Mouse (Mus musculus): ENCODE measurements at regions not wholly inside any gene's neighbourhood (a gene's known extent, or its start where the extent isn't known, plus 50 kb on each side); places are given as distances from the start of the nearest gene placed in this dataset.

DNA sequence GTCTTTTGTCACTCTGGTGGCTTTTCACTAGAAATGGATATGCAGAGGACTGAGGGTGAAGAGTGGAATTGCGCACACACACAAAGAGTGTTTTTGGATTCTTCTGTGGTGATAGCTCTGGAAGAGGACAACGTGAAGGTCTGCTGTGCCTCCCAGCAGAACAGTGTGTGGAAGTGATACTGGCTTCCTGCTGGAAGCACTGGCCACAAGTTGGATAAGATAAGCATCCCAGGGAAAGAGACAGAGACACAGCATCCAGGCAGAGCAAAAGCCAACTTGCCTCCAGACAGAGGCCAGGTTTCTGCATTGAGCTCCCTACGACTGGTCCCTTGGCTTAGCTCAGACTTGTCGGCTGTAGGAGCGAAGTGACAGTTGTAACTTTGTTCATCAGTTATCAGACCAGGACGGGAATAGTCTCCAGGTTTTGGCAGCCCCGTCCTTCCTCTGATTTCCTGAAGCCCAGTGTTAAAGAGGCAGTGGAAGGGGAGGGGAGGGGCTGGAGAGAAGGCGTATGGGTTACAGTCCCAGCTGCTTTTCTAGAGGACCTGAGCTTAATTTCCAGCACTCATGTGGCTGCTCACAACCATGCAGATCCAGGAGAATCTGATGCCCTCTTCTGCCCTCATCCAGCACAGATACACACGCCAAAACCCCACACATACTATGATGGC, 89.2 kb downstream of the Tmem170b start:
- no peak for ATAC-seq (replicated peaks; ENCODE audit: low FRiP score, low TSS enrichment, low read depth)
- 70% methylated on average over 9 of the region's 9 CpGs for WGBS
- H3K9me3 ChIP-seq (ENCODE audit: control insufficient read depth, low read length) = no peaks in the 10 kb centered on the region
- no peaks in the 10 kb centered on the region; the same call in none of the 2 replicates for H3K4me1 ChIP-seq (replicated peaks; ENCODE audit: control insufficient read depth, insufficient read depth, low read length)
- H3K27ac ChIP-seq (ENCODE audit: low read depth) = no peak overlapping the region
- H3K4me3 ChIP-seq (ENCODE audit: low read depth, low read length) = no peak overlapping the region
- no peaks in the 10 kb centered on the region for H3K36me3 ChIP-seq (ENCODE audit: control insufficient read depth, insufficient read depth, low read length)
- no peaks in the 10 kb centered on the region for H3K27me3 ChIP-seq (replicated peaks; ENCODE audit: control insufficient read depth, insufficient read depth, low read length)
- no peak overlapping the region for H3K4me2 ChIP-seq (ENCODE audit: low read length)
- DNase-seq (ENCODE audit: low spot score) = no peak
- H3K9ac ChIP-seq (ENCODE audit: low read length) = no peak overlapping the region

DNA sequence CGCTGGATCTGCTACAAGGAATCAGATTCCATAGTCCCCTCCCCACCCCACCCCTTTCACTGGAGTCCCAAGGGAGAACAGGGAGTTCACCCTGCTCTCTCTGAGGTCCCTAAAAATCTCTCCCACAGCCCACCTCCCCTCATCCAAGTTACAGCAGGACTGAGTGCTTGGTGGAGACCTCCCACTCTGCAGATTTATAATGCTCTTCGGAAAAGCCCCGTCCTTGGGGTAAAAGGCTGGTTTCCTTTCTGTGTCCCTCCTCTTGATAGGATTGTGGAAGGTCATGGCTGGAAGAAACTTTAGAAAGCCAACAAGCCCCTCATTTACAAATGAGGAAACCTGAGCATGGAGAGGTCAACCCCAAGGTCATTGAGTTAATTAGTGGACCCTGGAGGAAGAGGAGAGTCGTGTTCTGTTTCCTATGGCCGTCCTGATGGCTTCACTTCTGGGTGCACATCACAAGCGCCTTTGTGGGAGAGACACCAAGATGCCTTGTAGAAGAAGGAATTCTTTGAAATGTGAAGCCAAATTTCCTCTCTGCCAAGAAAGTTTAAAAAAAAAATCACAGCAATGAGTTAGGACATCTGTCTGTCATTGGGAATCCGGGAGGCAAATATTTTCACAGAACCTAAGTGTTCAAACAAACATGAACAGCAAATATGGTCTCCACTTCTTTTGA, 91.2 kb downstream of the Tmem170b start:
- ATAC-seq (replicated peaks; ENCODE audit: low FRiP score, low TSS enrichment, low read depth) = no peak
- 67% methylated on average over 7 of the region's 7 CpGs for WGBS

DNA sequence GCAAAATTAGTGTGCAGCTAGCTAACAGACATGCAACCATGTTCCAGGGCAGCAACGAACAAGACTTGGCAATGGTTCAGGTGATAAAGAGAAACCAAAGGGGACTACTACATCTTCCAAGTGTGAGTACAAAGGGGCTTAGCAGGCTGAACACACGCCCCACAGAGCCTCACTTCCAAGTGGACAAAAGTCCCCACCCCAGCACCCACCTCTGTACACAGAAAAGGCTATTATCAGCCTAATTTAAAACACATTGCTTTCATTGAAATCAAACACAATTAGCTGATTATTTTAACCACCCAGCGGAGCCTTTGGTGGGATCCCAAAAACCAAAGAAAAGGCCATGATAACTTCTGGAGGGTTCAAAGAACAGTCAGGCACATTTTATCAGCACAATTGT, 95.6 kb downstream of the Tmem170b start:
- no peaks in the 10 kb centered on the region for H3K9me3 ChIP-seq (ENCODE audit: control insufficient read depth, low read length)
- H3K36me3 ChIP-seq (ENCODE audit: control insufficient read depth, insufficient read depth, low read length) = no peaks in the 10 kb centered on the region
- WGBS = 73% methylated on average over 3 of the region's 3 CpGs
- DNase-seq (ENCODE audit: low spot score) = no peak
- no peaks in the 10 kb centered on the region for H3K27me3 ChIP-seq (replicated peaks; ENCODE audit: control insufficient read depth, insufficient read depth, low read length)
- no peak overlapping the region for H3K27ac ChIP-seq (ENCODE audit: low read depth)
- no peaks in the 10 kb centered on the region; the same call in 1 of the 2 replicates for H3K4me1 ChIP-seq (replicated peaks; ENCODE audit: control insufficient read depth, insufficient read depth, low read length)
- H3K4me3 ChIP-seq (ENCODE audit: low read depth, low read length) = no peak overlapping the region
- ATAC-seq (replicated peaks; ENCODE audit: low FRiP score, low TSS enrichment, low read depth) = no peak
- H3K4me2 ChIP-seq (ENCODE audit: low read length) = no peak overlapping the region
- H3K9ac ChIP-seq (ENCODE audit: low read length) = no peak overlapping the region

More for the DNA sequence above, 91.2 kb downstream of the Tmem170b start:
- no peak overlapping the region for H3K4me2 ChIP-seq (ENCODE audit: low read length)
- no peak overlapping the region for H3K4me3 ChIP-seq (ENCODE audit: low read depth, low read length)
- H3K9ac ChIP-seq (ENCODE audit: low read length) = no peak overlapping the region
- DNase-seq (ENCODE audit: low spot score) = no peak
- H3K9me3 ChIP-seq (ENCODE audit: control insufficient read depth, low read length) = no peaks in the 10 kb centered on the region
- H3K4me1 ChIP-seq (replicated peaks; ENCODE audit: control insufficient read depth, insufficient read depth, low read length) = no peaks in the 10 kb centered on the region; the same call in 1 of the 2 replicates
- no peak overlapping the region for H3K27ac ChIP-seq (ENCODE audit: low read depth)
- no peaks in the 10 kb centered on the region for H3K27me3 ChIP-seq (replicated peaks; ENCODE audit: control insufficient read depth, insufficient read depth, low read length)
- no peaks in the 10 kb centered on the region for H3K36me3 ChIP-seq (ENCODE audit: control insufficient read depth, insufficient read depth, low read length)

DNA sequence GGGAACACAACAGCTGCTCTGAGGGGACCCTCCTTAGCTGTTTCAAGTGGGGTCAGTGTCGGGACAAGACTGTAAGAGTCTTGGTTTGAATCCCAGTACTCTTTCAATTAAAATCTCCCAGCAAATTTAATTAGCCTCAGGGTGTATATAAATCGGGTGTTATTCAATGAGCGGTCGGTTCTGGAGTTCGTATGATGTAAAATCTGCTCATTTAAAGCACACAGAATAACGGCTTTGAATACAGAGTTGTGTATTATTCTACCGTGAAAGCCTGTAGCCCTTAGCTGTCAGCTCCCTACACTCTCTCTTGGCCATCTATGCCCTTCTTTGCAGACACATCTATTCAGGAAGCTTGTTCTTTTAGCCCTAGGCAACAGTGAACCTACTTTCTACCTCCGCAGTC, 96.1 kb downstream of the Tmem170b start:
- Histone ChIP-seq H3K4me1 (replicated peaks; ENCODE audit: control insufficient read depth, insufficient read depth, low read length) (no peaks in the 10 kb centered on the region; the same call in 1 of the 2 replicates), H3K27me3 (replicated peaks; ENCODE audit: control insufficient read depth, insufficient read depth, low read length) (no peaks in the 10 kb centered on the region), H3K36me3 (ENCODE audit: control insufficient read depth, insufficient read depth, low read length) (no peaks in the 10 kb centered on the region), H3K4me3 (ENCODE audit: low read depth, low read length) (no peak overlapping the region), H3K9ac (ENCODE audit: low read length) (no peak overlapping the region), H3K4me2 (ENCODE audit: low read length) (no peak overlapping the region), H3K9me3 (ENCODE audit: control insufficient read depth, low read length) (no peaks in the 10 kb centered on the region), H3K27ac (ENCODE audit: low read depth) (no peak overlapping the region)
- ATAC-seq (replicated peaks; ENCODE audit: low FRiP score, low TSS enrichment, low read depth) (no peak), DNase-seq (ENCODE audit: low spot score) (no peak)
- 79% methylated on average over 8 of the region's 8 CpGs for WGBS

DNA sequence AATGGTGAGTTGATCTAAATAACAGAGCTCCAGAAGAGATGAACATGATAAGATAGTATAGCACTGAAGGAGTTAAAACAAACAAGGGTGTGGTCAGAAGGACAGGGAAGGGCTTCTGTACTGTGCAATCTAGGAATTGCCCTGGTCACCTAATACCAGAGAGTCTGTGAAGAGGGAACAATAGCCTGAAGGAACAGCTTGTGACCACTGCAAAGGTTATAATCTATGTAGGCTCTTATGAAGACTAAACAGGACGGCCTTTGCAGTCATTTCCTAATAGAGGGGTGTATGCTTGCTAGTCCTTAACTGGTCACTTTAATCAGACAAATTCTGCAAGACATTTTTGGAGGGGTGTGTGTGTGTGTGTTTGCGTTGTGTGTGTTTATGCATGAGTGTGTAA, 97.5 kb downstream of the Tmem170b start:
- no peak for ATAC-seq (replicated peaks; ENCODE audit: low FRiP score, low TSS enrichment, low read depth)
- 75% methylated on average over 2 of the region's 2 CpGs for whole genome bisulfite sequencing
- H3K27ac ChIP-seq (ENCODE audit: low read depth) = no peak overlapping the region
- H3K4me3 ChIP-seq (ENCODE audit: low read depth, low read length) = no peak overlapping the region
- no peak overlapping the region for H3K4me2 ChIP-seq (ENCODE audit: low read length)
- DNase-seq (ENCODE audit: low spot score) = no peak
- H3K9ac ChIP-seq (ENCODE audit: low read length) = no peak overlapping the region
- H3K36me3 ChIP-seq (ENCODE audit: control insufficient read depth, insufficient read depth, low read length) = no peaks in the 10 kb centered on the region
- no peaks in the 10 kb centered on the region for H3K4me1 ChIP-seq (replicated peaks; ENCODE audit: control insufficient read depth, insufficient read depth, low read length)
- H3K27me3 ChIP-seq (replicated peaks; ENCODE audit: control insufficient read depth, insufficient read depth, low read length) = no peaks in the 10 kb centered on the region
- no peaks in the 10 kb centered on the region for H3K9me3 ChIP-seq (ENCODE audit: control insufficient read depth, low read length)

DNA sequence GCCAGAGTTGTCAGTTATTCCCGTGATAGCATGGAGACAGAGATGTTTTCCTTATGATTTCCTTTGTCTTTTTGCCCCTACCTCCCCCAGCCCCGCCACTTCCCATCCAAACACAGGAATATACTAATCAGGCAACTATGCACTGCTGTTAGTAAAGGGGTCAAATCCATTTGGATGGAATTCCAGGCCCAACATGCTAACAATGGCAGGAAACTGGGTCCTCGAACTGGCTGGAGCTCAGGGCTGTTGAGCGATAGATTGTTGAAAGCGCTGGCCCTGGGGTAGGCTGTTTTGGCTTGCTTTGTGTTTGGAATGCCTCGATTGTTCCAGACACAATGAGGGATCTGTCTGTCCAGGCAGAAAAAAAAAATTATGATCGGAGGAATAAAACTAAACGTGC, 97.9 kb downstream of the Tmem170b start:
- Histone ChIP-seq H3K4me3 (ENCODE audit: low read depth, low read length) (no peak overlapping the region), H3K36me3 (ENCODE audit: control insufficient read depth, insufficient read depth, low read length) (no peaks in the 10 kb centered on the region), H3K9ac (ENCODE audit: low read length) (no peak overlapping the region), H3K27me3 (replicated peaks; ENCODE audit: control insufficient read depth, insufficient read depth, low read length) (no peaks in the 10 kb centered on the region), H3K27ac (ENCODE audit: low read depth) (no peak overlapping the region), H3K9me3 (ENCODE audit: control insufficient read depth, low read length) (no peaks in the 10 kb centered on the region), H3K4me1 (replicated peaks; ENCODE audit: control insufficient read depth, insufficient read depth, low read length) (no peaks in the 10 kb centered on the region), H3K4me2 (ENCODE audit: low read length) (no peak overlapping the region)
- DNase-seq (ENCODE audit: low spot score) = no peak
- 68% methylated on average over 8 of the region's 8 CpGs for WGBS
- ATAC-seq (replicated peaks; ENCODE audit: low FRiP score, low TSS enrichment, low read depth) = no peak

DNA sequence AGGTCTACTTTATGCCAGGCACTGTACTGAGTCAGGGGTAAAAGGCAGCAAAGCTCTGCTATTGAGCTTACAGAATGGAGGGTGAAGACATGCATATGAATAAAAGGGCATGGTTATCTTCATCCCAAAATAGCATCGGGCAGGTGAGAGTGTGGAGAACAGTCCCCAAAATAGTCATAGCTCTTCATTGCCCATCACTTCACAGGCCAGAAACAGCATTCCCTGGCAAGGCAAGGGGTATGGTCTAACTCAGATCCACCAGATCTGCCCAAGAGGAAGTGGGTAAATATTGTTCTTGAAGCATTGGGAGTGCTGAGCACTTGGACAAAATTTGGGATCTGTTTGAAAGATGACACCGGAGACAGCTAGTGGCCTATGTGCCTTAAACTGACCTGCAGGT, 99.1 kb downstream of the Tmem170b start:
- H3K4me3 ChIP-seq (ENCODE audit: low read depth, low read length) = no peak overlapping the region
- H3K4me1 ChIP-seq (replicated peaks; ENCODE audit: control insufficient read depth, insufficient read depth, low read length) = no peaks in the 10 kb centered on the region
- no peak overlapping the region for H3K27ac ChIP-seq (ENCODE audit: low read depth)
- DNase-seq (ENCODE audit: low spot score) (no peak), ATAC-seq (replicated peaks; ENCODE audit: low FRiP score, low TSS enrichment, low read depth) (no peak)
- no peaks in the 10 kb centered on the region for H3K27me3 ChIP-seq (replicated peaks; ENCODE audit: control insufficient read depth, insufficient read depth, low read length)
- 94% methylated on average over 2 of the region's 2 CpGs for WGBS
- no peaks in the 10 kb centered on the region for H3K36me3 ChIP-seq (ENCODE audit: control insufficient read depth, insufficient read depth, low read length)
- H3K4me2 ChIP-seq (ENCODE audit: low read length) = no peak overlapping the region
- H3K9ac ChIP-seq (ENCODE audit: low read length) = no peak overlapping the region
- no peaks in the 10 kb centered on the region for H3K9me3 ChIP-seq (ENCODE audit: control insufficient read depth, low read length)

DNA sequence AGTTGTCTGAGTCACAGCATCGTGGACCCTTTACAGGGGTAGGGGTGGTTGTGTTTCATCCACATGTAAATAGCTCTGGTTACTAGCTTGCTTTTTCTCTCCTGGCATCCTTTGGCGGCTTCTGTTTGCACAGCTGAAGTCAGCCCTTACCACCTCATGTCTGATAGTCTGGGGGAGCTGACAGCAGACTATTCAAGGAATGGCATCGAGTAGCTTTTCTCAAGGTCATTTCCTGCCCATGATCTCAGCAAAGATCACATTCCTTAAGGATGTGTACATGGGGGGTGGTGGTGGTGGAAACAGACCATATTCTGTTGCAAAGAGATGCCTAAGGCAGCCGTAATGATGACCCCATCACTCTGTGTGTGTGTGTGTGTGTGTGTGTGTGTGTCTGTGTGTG, 99.9 kb downstream of the Tmem170b start:
- ATAC-seq (replicated peaks; ENCODE audit: low FRiP score, low TSS enrichment, low read depth) = no peak
- Histone ChIP-seq H3K9ac (ENCODE audit: low read length) (no peak overlapping the region), H3K27me3 (replicated peaks; ENCODE audit: control insufficient read depth, insufficient read depth, low read length) (no peaks in the 10 kb centered on the region), H3K36me3 (ENCODE audit: control insufficient read depth, insufficient read depth, low read length) (no peaks in the 10 kb centered on the region), H3K27ac (ENCODE audit: low read depth) (0 out of 2 replicates have a peak overlapping the region, but pooled peaks have one; percentile 11), H3K4me1 (replicated peaks; ENCODE audit: control insufficient read depth, insufficient read depth, low read length) (no peaks in the 10 kb centered on the region), H3K4me2 (ENCODE audit: low read length) (no peak overlapping the region), H3K9me3 (ENCODE audit: control insufficient read depth, low read length) (no peaks in the 10 kb centered on the region), H3K4me3 (ENCODE audit: low read depth, low read length) (no peak overlapping the region)
- WGBS = 34% methylated on average over 4 of the region's 4 CpGs
- no peak for DNase-seq (ENCODE audit: low spot score)

DNA sequence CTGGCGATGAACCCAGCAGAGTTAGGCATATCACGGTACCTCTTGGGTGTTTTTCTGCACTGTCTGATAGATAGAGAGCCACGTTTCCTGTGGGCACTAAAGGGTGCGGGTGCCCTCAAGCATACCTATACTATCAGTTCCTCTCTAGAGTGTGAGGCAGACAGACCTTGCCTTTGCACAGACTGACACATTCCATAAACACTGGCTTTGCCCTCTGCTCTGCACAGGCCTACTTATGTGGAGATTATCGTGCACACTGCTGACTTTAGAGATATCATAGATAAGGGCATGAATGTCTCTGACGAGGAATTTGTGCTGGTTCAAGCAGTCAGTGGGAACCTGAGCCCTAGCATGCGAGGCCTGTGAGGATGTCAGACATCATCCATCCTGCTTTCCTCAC, 102.1 kb downstream of the Tmem170b start:
- Histone ChIP-seq H3K4me2 (ENCODE audit: low read length) (no peak overlapping the region), H3K27ac (ENCODE audit: low read depth) (no peak overlapping the region), H3K4me3 (ENCODE audit: low read depth, low read length) (no peak overlapping the region), H3K4me1 (replicated peaks; ENCODE audit: control insufficient read depth, insufficient read depth, low read length) (no peaks in the 10 kb centered on the region), H3K9me3 (ENCODE audit: control insufficient read depth, low read length) (no peaks in the 10 kb centered on the region), H3K27me3 (replicated peaks; ENCODE audit: control insufficient read depth, insufficient read depth, low read length) (no peaks in the 10 kb centered on the region), H3K9ac (ENCODE audit: low read length) (no peak overlapping the region), H3K36me3 (ENCODE audit: control insufficient read depth, insufficient read depth, low read length) (no peaks in the 10 kb centered on the region)
- no peak for ATAC-seq (replicated peaks; ENCODE audit: low FRiP score, low TSS enrichment, low read depth)
- DNase-seq (ENCODE audit: low spot score) = no peak
- WGBS = 54% methylated on average over 7 of the region's 7 CpGs

Measured in intestine, embryonic 14.5 days (tissue).